ENCODE assay signal across 21 mouse cellular contexts in genomic region chr9:66991750-66992410, GRCm38 (mm10). TPM values are rescaled to one million over a fixed set of nuclear protein-coding genes. Genes with fewer than 3 reads are reported as not detected.
DNase-seq lines count a peak whose midpoint lies in the region; ATAC-seq lines count a peak whose summit lies in the region.
"Had no signal": no experiment of that assay in that cellular context is flagged by ENCODE, and none has a peak within 500 bp of the region (broad histone marks: within the 10 kb centered on the region; RNA-seq: fewer than 3 reads in every experiment).

No protein-coding gene starts in this region.

- no peaks in the 10 kb centered on the region for H3K36me3 ChIP-seq in heart, embryonic 11.5 days (ENCODE audit: control insufficient read depth, insufficient read depth, low read length)
- no peaks in the 10 kb centered on the region for H3K36me3 ChIP-seq in lung, embryonic 16.5 days (ENCODE audit: control insufficient read depth, insufficient read depth, low read length)
- H3K36me3 ChIP-seq in hindbrain, embryonic 12.5 days = no peaks in the 10 kb centered on the region
- H3K36me3 ChIP-seq: midbrain, embryonic 12.5 days; stomach, embryonic 15.5 days had no signal

- no peak overlapping the region for H3K9ac ChIP-seq in heart, embryonic 11.5 days (ENCODE audit: low read depth, low read length)
- no peak overlapping the region for H3K9ac ChIP-seq in lung, embryonic 16.5 days (ENCODE audit: low read length)
- no peak overlapping the region for H3K9ac ChIP-seq in hindbrain, embryonic 12.5 days
- H3K9ac ChIP-seq: forebrain, postnatal 0 days; midbrain, embryonic 12.5 days; stomach, embryonic 15.5 days had no signal

- intact Hi-C loops in heart, postnatal 10 days (cut with DNase I) = no loop called here

- 0 out of 2 replicates have a peak, but pooled peaks have one; percentile 49 for ATAC-seq in heart, embryonic 11.5 days (replicated peaks; ENCODE audit: insufficient number of reproducible peaks, low FRiP score, low TSS enrichment)
- peak; percentile 15 for ATAC-seq in lung, embryonic 16.5 days (ENCODE audit: low read depth)
- ATAC-seq in erythroblast, adult 5-6 weeks (replicated peaks; ENCODE audit: low FRiP score, poor library complexity, severe bottlenecking) = peak; percentile 43
- ATAC-seq in megakaryocyte progenitor cell, adult 5-6 weeks (replicated peaks; ENCODE audit: poor library complexity) = peak; percentile 23; the same call in 1 of the 2 replicates
- no peak for ATAC-seq in hindbrain, embryonic 12.5 days (ENCODE audit: low FRiP score)
- ATAC-seq: forebrain, postnatal 0 days; hindbrain, embryonic 16.5 days had no signal

- DNase-seq in heart, postnatal 10 days = no peak
- DNase-seq in lung, postnatal 14 days = no peak
- no peak for DNase-seq in kidney, postnatal 4 days
- DNase-seq: cerebellum, adult 9-10 months; embryo, embryonic 11 days; forebrain, postnatal 0 days; gastrocnemius, adult 2 months; heart, adult 2 months; kidney, adult 18-20 months; kidney, postnatal 14 days; layer of hippocampus, adult 9-11 months; retina, postnatal 1 day; thymus, postnatal 25 days had no signal

- no peaks in the 10 kb centered on the region for H3K27me3 ChIP-seq in heart, embryonic 11.5 days (ENCODE audit: control insufficient read depth, insufficient read depth, low read length)
- no peaks in the 10 kb centered on the region for H3K27me3 ChIP-seq in lung, embryonic 16.5 days (ENCODE audit: control insufficient read depth, insufficient read depth, low read depth, low read length)
- no peaks in the 10 kb centered on the region for H3K27me3 ChIP-seq in hindbrain, embryonic 12.5 days
- H3K27me3 ChIP-seq: midbrain, embryonic 12.5 days; stomach, embryonic 15.5 days had no signal

- no peak overlapping the region for H3K27ac ChIP-seq in heart, embryonic 11.5 days (ENCODE audit: low read depth, low read length)
- 0 out of 2 replicates have a peak overlapping the region, but pooled peaks have one; percentile 38 for H3K27ac ChIP-seq in lung, embryonic 16.5 days (ENCODE audit: low read length)
- H3K27ac ChIP-seq in hindbrain, embryonic 12.5 days = no peak overlapping the region
- H3K27ac ChIP-seq: gastrocnemius, adult 2 months; heart, adult 2 months; midbrain, embryonic 12.5 days; stomach, embryonic 15.5 days had no signal

- peaks cover 21% of the 10 kb centered on the region for H3K4me1 ChIP-seq in heart, embryonic 11.5 days (ENCODE audit: control insufficient read depth, insufficient read depth, low read length)
- peaks cover 42% of the 10 kb centered on the region for H3K4me1 ChIP-seq in lung, embryonic 16.5 days (replicated peaks; ENCODE audit: control insufficient read depth, insufficient read depth, low read length)
- peaks cover 6% of the 10 kb centered on the region for H3K4me1 ChIP-seq in hindbrain, embryonic 12.5 days
- H3K4me1 ChIP-seq: midbrain, embryonic 12.5 days had no signal

- 38% methylated on average over 8 of the region's 8 CpGs for WGBS in heart, embryonic 11.5 days (ENCODE audit: insufficient replicate concordance)
- WGBS in lung, embryonic 16.5 days = 33% methylated on average over 8 of the region's 8 CpGs
- 74% methylated on average over 8 of the region's 8 CpGs for WGBS in hindbrain, embryonic 12.5 days

- H3K9me3 ChIP-seq in heart, embryonic 11.5 days (replicated peaks; ENCODE audit: control insufficient read depth, low read length) = no peaks in the 10 kb centered on the region
- no peaks in the 10 kb centered on the region for H3K9me3 ChIP-seq in lung, embryonic 16.5 days (ENCODE audit: control insufficient read depth, low read length)
- H3K9me3 ChIP-seq in hindbrain, embryonic 12.5 days (replicated peaks) = no peaks in the 10 kb centered on the region
- H3K9me3 ChIP-seq: midbrain, embryonic 12.5 days; stomach, embryonic 15.5 days had no signal

- H3K4me2 ChIP-seq in heart, embryonic 11.5 days = peak overlapping the region; percentile 23
- no peak overlapping the region; the same call in 1 of the 2 replicates for H3K4me2 ChIP-seq in lung, embryonic 16.5 days (ENCODE audit: low read depth, low read length)
- no peak overlapping the region for H3K4me2 ChIP-seq in hindbrain, embryonic 12.5 days (replicated peaks)
- H3K4me2 ChIP-seq: midbrain, embryonic 12.5 days; stomach, embryonic 15.5 days had no signal

- H3K4me3 ChIP-seq in heart, embryonic 11.5 days (ENCODE audit: low read depth, low read length) = no peak overlapping the region
- no peak overlapping the region for H3K4me3 ChIP-seq in lung, embryonic 16.5 days (ENCODE audit: low read length)
- no peak overlapping the region for H3K4me3 ChIP-seq in hindbrain, embryonic 12.5 days
- H3K4me3 ChIP-seq: gastrocnemius, adult 2 months; heart, adult 2 months; midbrain, embryonic 12.5 days; stomach, embryonic 15.5 days had no signal

RNA-seq across cellular contexts. Expression of gene Lactb, which starts 16.6 kb away (rescaled TPM):
- 12.2 and 12.3 TPM in 2 replicates for polyA plus RNA-seq in heart, embryonic 11.5 days (2014; fragmentation: Nextera tagmentation; extraction: Ambion mirVana)
- 10 to 100 TPM; 22.2 to 23.7 TPM for total RNA-seq in heart, postnatal 10 days (2021)
- polyA plus RNA-seq in lung, embryonic 16.5 days (2015; fragmentation: Nextera tagmentation; extraction: Ambion mirVana) = 6.0 and 7.0 TPM in 2 replicates
- total RNA-seq in erythroblast, adult 5-6 weeks (2015; ENCODE audit: low replicate concordance) = 0.96 and 12.1 TPM in 2 replicates
- total RNA-seq in erythroblast, adult 5-6 weeks (2017; ENCODE audit: low replicate concordance) = 3.2 and 7.2 TPM in 2 replicates
- total RNA-seq in megakaryocyte progenitor cell, adult 5-6 weeks (2015) = 38.4 and 42.3 TPM in 2 replicates
- 26.8 and 36.1 TPM in 2 replicates for total RNA-seq in megakaryocyte progenitor cell, adult 5-6 weeks (2017)
- 10.3 and 11.8 TPM in 2 replicates for polyA plus RNA-seq in hindbrain, embryonic 12.5 days (2016; fragmentation: Nextera tagmentation; extraction: Ambion mirVana)

RNA-seq across cellular contexts. Expression of gene Rps27l, which starts 46.0 kb away (rescaled TPM):
- 614 and 628 TPM in 2 replicates for polyA plus RNA-seq in heart, embryonic 11.5 days (2014; fragmentation: Nextera tagmentation; extraction: Ambion mirVana)
- total RNA-seq in heart, postnatal 10 days (2021) = 100 to 1,000 TPM; 247 to 258 TPM
- 612 and 687 TPM in 2 replicates for polyA plus RNA-seq in lung, embryonic 16.5 days (2015; fragmentation: Nextera tagmentation; extraction: Ambion mirVana)
- total RNA-seq in erythroblast, adult 5-6 weeks (2015; ENCODE audit: low replicate concordance) = 102 and 125 TPM in 2 replicates
- 23.7 and 43.2 TPM in 2 replicates for total RNA-seq in erythroblast, adult 5-6 weeks (2017; ENCODE audit: low replicate concordance)
- 550 and 649 TPM in 2 replicates for total RNA-seq in megakaryocyte progenitor cell, adult 5-6 weeks (2015)
- total RNA-seq in megakaryocyte progenitor cell, adult 5-6 weeks (2017) = 166 and 174 TPM in 2 replicates
- polyA plus RNA-seq in hindbrain, embryonic 12.5 days (2016; fragmentation: Nextera tagmentation; extraction: Ambion mirVana) = 448 and 466 TPM in 2 replicates

RNA-seq across cellular contexts. Expression of gene Tpm1, which starts 57.3 kb away (rescaled TPM):
- 4,955 and 5,093 TPM in 2 replicates for polyA plus RNA-seq in heart, embryonic 11.5 days (2014; fragmentation: Nextera tagmentation; extraction: Ambion mirVana)
- 1,000 to 10,000 TPM; 9,258 to 9,439 TPM for total RNA-seq in heart, postnatal 10 days (2021)
- polyA plus RNA-seq in lung, embryonic 16.5 days (2015; fragmentation: Nextera tagmentation; extraction: Ambion mirVana) = 758 and 782 TPM in 2 replicates
- 213 and 329 TPM in 2 replicates for total RNA-seq in erythroblast, adult 5-6 weeks (2015; ENCODE audit: low replicate concordance)
- 393 and 461 TPM in 2 replicates for total RNA-seq in erythroblast, adult 5-6 weeks (2017; ENCODE audit: low replicate concordance)
- total RNA-seq in megakaryocyte progenitor cell, adult 5-6 weeks (2015) = 33.1 and 43.8 TPM in 2 replicates
- total RNA-seq in megakaryocyte progenitor cell, adult 5-6 weeks (2017) = 47.0 and 50.4 TPM in 2 replicates
- polyA plus RNA-seq in hindbrain, embryonic 12.5 days (2016; fragmentation: Nextera tagmentation; extraction: Ambion mirVana) = 396 and 527 TPM in 2 replicates

Comparison
In these comparisons a context has a peak if more than half of its experiments do, and no peak if none do; other contexts are left out.
1. RNA of gene Tpm1, which starts 57.3 kb away (total RNA-seq): 9,258 to 9,439 TPM in heart, postnatal 10 days; 213 to 461 TPM in erythroblast, adult 5-6 weeks and 33.1 to 50.4 TPM in megakaryocyte progenitor cell, adult 5-6 weeks; every median in the first group is over 10 times any median in the second.